Mouse (Mus musculus) fat pad, adult 2 months (tissue): Measurements from ENCODE around the gene Arhgap31.
A peak's percentile ranks its signal among the peaks of the same experiment; 100 is the strongest.

Experiments
- DNase-seq: peaks from one replicate; pipeline ENCODE4 v3.0.0-alpha.2; 2011; ENCODE audit warnings: low read depth, low spot score; ENCODE audit errors: extremely low read depth

Gene Arhgap31

GRCm38 (mm10) chr16:38606509-38606908 is 106.6 kb downstream of the Arhgap31 start:
- no peak for DNase-seq

GRCm38 (mm10) chr16:38602989-38603804 is 109.9 kb downstream of the Arhgap31 start:
- DNase-seq, result no peak

- DNase-seq, result peak; percentile 87
Measured at GRCm38 (mm10) chr16:38598986-38599680, 113.9 kb downstream of the Arhgap31 start.

- DNase-seq, result no peak
Measured at GRCm38 (mm10) chr16:38596651-38597050, 116.4 kb downstream of the Arhgap31 start.

GRCm38 (mm10) chr16:38596099-38596498 is 117.0 kb downstream of the Arhgap31 start:
- DNase-seq, result no peak

GRCm38 (mm10) chr16:38594435-38594834 is 118.6 kb downstream of the Arhgap31 start:
- DNase-seq, result no peak

- no peak for DNase-seq
Measured at GRCm38 (mm10) chr16:38592946-38593345, 120.1 kb downstream of the Arhgap31 start.

- no peak for DNase-seq
Measured at GRCm38 (mm10) chr16:38592026-38592678, 120.9 kb downstream of the Arhgap31 start.

- DNase-seq, result no peak
Measured at GRCm38 (mm10) chr16:38591506-38591905, 121.6 kb downstream of the Arhgap31 start.

- DNase-seq, result no peak
Measured at GRCm38 (mm10) chr16:38587572-38587971, 125.5 kb downstream of the Arhgap31 start.

- no peak for DNase-seq
Measured at GRCm38 (mm10) chr16:38587163-38587562, 125.9 kb downstream of the Arhgap31 start.

- no peak for DNase-seq
Measured at GRCm38 (mm10) chr16:38585186-38585585, 127.9 kb downstream of the Arhgap31 start.

- DNase-seq, result no peak
Measured at GRCm38 (mm10) chr16:38584761-38585160, 128.3 kb downstream of the Arhgap31 start.

GRCm38 (mm10) chr16:38571481-38571880 is 141.6 kb downstream of the Arhgap31 start:
- no peak for DNase-seq

- no peak for DNase-seq
Measured at GRCm38 (mm10) chr16:38568192-38568591, 144.9 kb downstream of the Arhgap31 start.

GRCm38 (mm10) chr16:38563516-38563915 is 149.6 kb downstream of the Arhgap31 start:
- no peak for DNase-seq

GRCm38 (mm10) chr16:38562968-38563327 is 150.1 kb downstream of the Arhgap31 start:
- no peak for DNase-seq

- DNase-seq, result no peak
Measured at GRCm38 (mm10) chr16:38562131-38562967, 150.7 kb downstream of the Arhgap31 start.

- no peak for DNase-seq
Measured at GRCm38 (mm10) chr16:38558221-38558748, 154.8 kb downstream of the Arhgap31 start, which contains the start of gene Tmem39a. Tmem39a (plus strand) TSS chr16:38558698.

GRCm38 (mm10) chr16:38555988-38556387 is 157.1 kb downstream of the Arhgap31 start:
- DNase-seq, result no peak
